Mouse (Mus musculus) heart, adult 9 months (tissue): Measurements from ENCODE around the gene E4f1.

Experiments
- DNase-seq, 2 experiments: peaks; one replicate each; pipeline ENCODE4 v3.0.0; 2022; ENCODE audit warnings: low spot score in 2 of 2

E4f1 gene

GRCm38 (mm10) chr17:24469910-24470602 is at the start of gene E4f1, which contains the start of gene Pgp:
E4f1 (minus strand) TSS chr17:24470313.
Pgp (plus strand) TSS chr17:24470392.
- peak; percentile 99 for DNase-seq

GRCm38 (mm10) chr17:24514270-24515257 is 44.5 kb upstream of the E4f1 start:
- peak; percentile 19 to 73 for DNase-seq

- peak in 1 of 2 experiments; percentile 27 for DNase-seq
Measured at GRCm38 (mm10) chr17:24513609-24514008, 43.5 kb upstream of the E4f1 start.

- DNase-seq = no peak
Measured at GRCm38 (mm10) chr17:24507806-24508460, 37.8 kb upstream of the E4f1 start.

- DNase-seq = no peak
Measured at GRCm38 (mm10) chr17:24507129-24507664, 37.1 kb upstream of the E4f1 start.

- DNase-seq = no peak
Measured at GRCm38 (mm10) chr17:24506332-24507070, 36.4 kb upstream of the E4f1 start.

GRCm38 (mm10) chr17:24505286-24505955 is 35.3 kb upstream of the E4f1 start:
- DNase-seq = no peak

- no peak for DNase-seq
Measured at GRCm38 (mm10) chr17:24504085-24504484, 34.0 kb upstream of the E4f1 start.

- no peak for DNase-seq
Measured at GRCm38 (mm10) chr17:24502208-24502607, 32.1 kb upstream of the E4f1 start.

- no peak for DNase-seq
Measured at GRCm38 (mm10) chr17:24496026-24496425, 25.9 kb upstream of the E4f1 start.

GRCm38 (mm10) chr17:24495443-24495842 is 25.3 kb upstream of the E4f1 start:
- no peak for DNase-seq

- no peak for DNase-seq
Measured at GRCm38 (mm10) chr17:24494627-24495335, 24.7 kb upstream of the E4f1 start.

GRCm38 (mm10) chr17:24490399-24490798 is 20.3 kb upstream of the E4f1 start:
- no peak for DNase-seq

- DNase-seq = no peak
Measured at GRCm38 (mm10) chr17:24489265-24490030, 19.3 kb upstream of the E4f1 start.

GRCm38 (mm10) chr17:24488662-24489264 is 18.6 kb upstream of the E4f1 start:
- no peak for DNase-seq

- DNase-seq = no peak
Measured at GRCm38 (mm10) chr17:24488186-24488661, 18.1 kb upstream of the E4f1 start, which contains the start of gene Caskin1. Caskin1 (plus strand) TSS chr17:24488601.

- DNase-seq = no peak
Measured at GRCm38 (mm10) chr17:24485090-24485860, 15.2 kb upstream of the E4f1 start.

GRCm38 (mm10) chr17:24483495-24483894 is 13.4 kb upstream of the E4f1 start:
- no peak for DNase-seq
